ENCODE assay signal across 9 mouse cellular contexts in genomic region chr2:34965293-34965692, GRCm38 (mm10). TPM values are rescaled to one million over a fixed set of nuclear protein-coding genes. Genes with fewer than 3 reads are reported as not detected.
DNase-seq lines count a peak whose midpoint lies in the region; ATAC-seq and TF ChIP-seq lines count a peak whose summit lies in the region.
"Had no signal": no experiment of that assay in that cellular context is flagged by ENCODE, and none has a peak within 500 bp of the region (broad histone marks: within the 10 kb centered on the region; RNA-seq: fewer than 3 reads in every experiment).

No protein-coding gene starts in this region.

- peak overlapping the region; percentile 96 for H3K27ac ChIP-seq in thymus, adult 2 months (ENCODE audit: control insufficient read depth, insufficient read depth, low read length)
- H3K27ac ChIP-seq: heart, adult 2 months had no signal

- H3K36me3 ChIP-seq in thymus, adult 2 months (ENCODE audit: control insufficient read depth, insufficient read depth, low read length) = no peaks in the 10 kb centered on the region

- H3K4me3 ChIP-seq in thymus, adult 2 months (ENCODE audit: control insufficient read depth, insufficient read depth, low read length) = no peak overlapping the region
- H3K4me3 ChIP-seq: heart, adult 2 months had no signal

- peak; percentile 44 to 46; a peak in 2 of 4 replicates for ATAC-seq in hematopoietic stem cell, adult 5-6 weeks (replicated peaks in 1 of 2; ENCODE audit: insufficient read depth in 1 of 2, low FRiP score in 2 of 2, low TSS enrichment in 1 of 2, low read depth in 1 of 2, poor library complexity in 2 of 2, severe bottlenecking in 2 of 2)

- 0 out of 2 replicates have a peak, but pooled peaks have one; percentile 29 for TF ChIP-seq POLR2A in thymus, adult 2 months (IDR thresholded peaks at IDR 0.05; ENCODE audit: control insufficient read depth, extremely low read depth, insufficient read depth, low read length, poor library complexity)

- 12% methylated on average over 9 of the region's 9 CpGs for WGBS in thymus, adult 2 months

- no peaks in the 10 kb centered on the region for H3K27me3 ChIP-seq in thymus, adult 2 months (ENCODE audit: control insufficient read depth, insufficient read depth, low read length)

- peak; percentile 62 for DNase-seq in adrenal gland, postnatal 14 days
- DNase-seq in adrenal gland, adult 2 months = no peak
- peak; percentile 44 for DNase-seq in MEL-GATA-1-ER (ENCODE audit: extremely low read depth, low read depth)
- DNase-seq in lung, postnatal 10 days = peak; percentile 71
- peak; percentile 87 for DNase-seq in thymus, adult 2 months
- no peak for DNase-seq in left cerebral cortex, postnatal 14 days (ENCODE audit: low spot score in 2 of 2)
- no peak for DNase-seq in right cerebral cortex, postnatal 36 days (ENCODE audit: low spot score in 2 of 2)

- intact Hi-C loops in left cerebral cortex, postnatal 14 days (cut with DNase I) = no loop called here

- peaks cover 72% of the 10 kb centered on the region for H3K4me1 ChIP-seq in thymus, adult 2 months (replicated peaks; ENCODE audit: control insufficient read depth, insufficient read depth, low read length)

- no peak for TF ChIP-seq CTCF in thymus, adult 2 months (IDR thresholded peaks at IDR 0.05; ENCODE audit: borderline replicate concordance, control insufficient read depth, extremely low read depth, insufficient read depth, low read length, poor library complexity)

RNA-seq across cellular contexts. Expression of gene Traf1, which starts 3.7 kb away (rescaled TPM):
- 4.2 and 7.1 TPM in 2 replicates for total RNA-seq in adrenal gland, postnatal 14 days (2021)
- 1 to 10 TPM; 3.3 to 3.7 TPM for total RNA-seq in adrenal gland, adult 2 months (2021)
- polyA plus RNA-seq in adrenal gland, adult 2 months (2012; rRNA removed) = 2.0 and 2.4 TPM in 2 replicates
- 6.3 and 11.3 TPM in 2 replicates for total RNA-seq in hematopoietic stem cell, adult 5-6 weeks (2017)
- 76.7 and 80.4 TPM in 2 replicates for polyA plus RNA-seq in thymus, adult 2 months (2012; rRNA removed)
- under 1 TPM; 0.59 to 0.78 TPM for total RNA-seq in left cerebral cortex, postnatal 14 days (2021)

RNA-seq across cellular contexts. Expression of gene Phf19, which starts 51.5 kb away (rescaled TPM):
- total RNA-seq in adrenal gland, postnatal 14 days (2021) = 4.3 and 5.0 TPM in 2 replicates
- 1 to 10 TPM; 1.2 to 1.7 TPM for total RNA-seq in adrenal gland, adult 2 months (2021)
- 1.1 and 1.5 TPM in 2 replicates for polyA plus RNA-seq in adrenal gland, adult 2 months (2012; rRNA removed)
- 5.7 and 10.0 TPM in 2 replicates for total RNA-seq in hematopoietic stem cell, adult 5-6 weeks (2017)
- 18.8 and 24.1 TPM in 2 replicates for polyA plus RNA-seq in thymus, adult 2 months (2012; rRNA removed)
- total RNA-seq in left cerebral cortex, postnatal 14 days (2021) = under 1 TPM; 0.68 to 0.82 TPM

Comparison
In these comparisons a context has a peak if more than half of its experiments do, and no peak if none do; other contexts are left out.
1. DNase-seq: peak in adrenal gland, postnatal 14 days (single experiment), MEL-GATA-1-ER (single experiment), lung, postnatal 10 days (single experiment) and thymus, adult 2 months (single experiment); none in adrenal gland, adult 2 months (single experiment), left cerebral cortex, postnatal 14 days (0 of 2) and right cerebral cortex, postnatal 36 days (0 of 2).